Mouse (Mus musculus) gastrocnemius, adult 2 months (tissue): Measurements from ENCODE around the gene Panx1. TPM values are rescaled to one million over a fixed set of nuclear protein-coding genes. Genes with fewer than 3 reads are reported as not detected.

Experiments
- DNase-seq: peaks from one replicate; pipeline ENCODE4 v3.0.0; 2022
- H3K27ac ChIP-seq: fragments of 200-600 bp; 2 replicates; pipeline ENCODE4 v1.8.1; 2022; ENCODE audit warnings: mild to moderate bottlenecking
- H3K4me3 ChIP-seq: fragments of 200-600 bp; 2 replicates; pipeline ENCODE4 v1.8.1; 2022; ENCODE audit warnings: mild to moderate bottlenecking, moderate library complexity
- CTCF ChIP-seq: fragments of 200-600 bp; IDR thresholded peaks from 2 replicates; pipeline ENCODE4 v1.8.1; 2022; ENCODE audit warnings: antibody characterized with exemption, mild to moderate bottlenecking, moderate library complexity
- intact Hi-C: fragments of 180-260 bp; cut with DNase I; formaldehyde crosslinking; loops from one replicate; pipeline ENCODE4 v1.15.1; 2025
- long read RNA-seq, 2 experiments: library from polyadenylated mRNA; stranded (forward); transcript quantifications; one replicate each; pipeline ENCODE4 v2.0.0; 2021
- total RNA-seq, 2 experiments: library from RNA; stranded (reverse); gene quantifications; 2 replicates each; pipeline ENCODE4 v1.2.3; 2021

The Panx1 gene
- 10 to 100 TPM; 21.2 to 31.0 TPM for total RNA-seq
- long read RNA-seq, experiment 1, full-length matches to known transcripts = 32 of 35 reads
- long read RNA-seq, experiment 1, partial matches to known transcripts = 1 of 35 reads
- long read RNA-seq, experiment 1, other reads (novel, unspliced or antisense) = 2 of 35 reads
- long read RNA-seq, experiment 2, full-length matches to known transcripts = 12 of 16 reads
- long read RNA-seq, experiment 2, partial matches to known transcripts = 1 of 16 reads
- long read RNA-seq, experiment 2, other reads (novel, unspliced or antisense) = 3 of 16 reads

DNA sequence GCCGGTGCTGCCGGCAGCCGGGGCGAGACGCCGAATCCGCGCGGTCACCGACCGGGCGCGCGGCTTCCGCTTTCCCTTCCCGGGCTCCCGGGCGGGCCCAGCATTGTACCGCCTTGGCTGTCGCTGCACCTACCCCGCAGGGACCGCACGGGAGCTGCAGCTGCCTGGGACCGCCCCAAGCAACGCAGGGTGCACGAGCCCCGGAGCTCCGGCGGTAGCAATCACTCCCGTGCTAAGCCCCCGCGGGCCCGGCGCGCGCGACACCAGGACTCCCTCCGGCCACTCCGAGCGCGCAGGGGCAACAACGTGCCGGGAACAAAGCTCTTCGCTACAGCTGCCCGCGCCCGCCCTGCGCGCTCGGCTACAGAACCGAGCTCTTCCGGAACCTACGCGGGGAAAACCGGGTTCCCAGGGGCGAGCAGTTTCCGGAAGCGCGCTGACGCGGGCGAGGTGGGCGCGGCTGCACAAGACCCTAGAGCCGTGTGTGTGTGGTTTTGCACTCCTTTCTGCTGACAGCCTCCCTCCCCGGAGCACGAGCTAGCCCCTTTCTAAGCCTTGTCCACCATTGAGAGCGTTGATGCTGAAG is at the start of gene Panx1:
Gene Panx1, minus strand, starts transcription at position 395 of the 586 bp plus-strand sequence.
- no peak for TF ChIP-seq CTCF
- peak; percentile 79 for DNase-seq
- H3K27ac ChIP-seq = peak within 1 kb of the TSS; percentile 92
- peak within 1 kb of the TSS; percentile 95 for H3K4me3 ChIP-seq
- intact Hi-C loops = no loop called here

DNA sequence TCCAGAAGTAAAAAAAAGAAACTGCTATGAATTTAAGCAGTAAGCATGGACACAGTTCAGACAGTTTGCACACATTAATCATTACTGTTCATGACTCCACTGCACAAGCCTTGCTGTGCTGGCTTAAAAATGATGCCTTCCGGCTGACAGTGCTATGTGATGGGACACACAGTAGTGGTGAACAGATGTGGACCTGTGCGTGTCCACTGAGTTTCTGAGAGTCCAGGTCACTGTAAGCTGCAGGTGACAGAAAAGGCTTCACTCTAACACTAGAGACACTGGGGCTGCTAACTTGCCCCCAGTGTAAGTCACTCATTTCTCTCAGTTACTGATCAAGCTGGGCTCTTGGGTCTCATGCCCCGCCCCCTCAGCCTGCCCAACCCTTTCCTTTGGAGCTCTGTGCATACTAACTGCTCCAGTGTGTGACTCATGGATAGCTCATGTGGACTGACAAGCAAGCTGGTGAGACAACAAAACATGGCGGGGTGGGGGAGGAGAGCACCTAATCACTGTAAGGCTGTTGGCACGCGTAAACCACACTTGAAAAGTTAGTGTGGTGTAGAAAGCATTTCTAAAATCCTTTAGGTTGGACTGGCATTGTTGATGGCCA is 23.5 kb upstream of the Panx1 start:
- intact Hi-C loops = no loop called here
- DNase-seq = no peak
- Histone ChIP-seq H3K4me3 (no peak overlapping the region), H3K27ac (no peak overlapping the region)
- no peak for TF ChIP-seq CTCF

DNA sequence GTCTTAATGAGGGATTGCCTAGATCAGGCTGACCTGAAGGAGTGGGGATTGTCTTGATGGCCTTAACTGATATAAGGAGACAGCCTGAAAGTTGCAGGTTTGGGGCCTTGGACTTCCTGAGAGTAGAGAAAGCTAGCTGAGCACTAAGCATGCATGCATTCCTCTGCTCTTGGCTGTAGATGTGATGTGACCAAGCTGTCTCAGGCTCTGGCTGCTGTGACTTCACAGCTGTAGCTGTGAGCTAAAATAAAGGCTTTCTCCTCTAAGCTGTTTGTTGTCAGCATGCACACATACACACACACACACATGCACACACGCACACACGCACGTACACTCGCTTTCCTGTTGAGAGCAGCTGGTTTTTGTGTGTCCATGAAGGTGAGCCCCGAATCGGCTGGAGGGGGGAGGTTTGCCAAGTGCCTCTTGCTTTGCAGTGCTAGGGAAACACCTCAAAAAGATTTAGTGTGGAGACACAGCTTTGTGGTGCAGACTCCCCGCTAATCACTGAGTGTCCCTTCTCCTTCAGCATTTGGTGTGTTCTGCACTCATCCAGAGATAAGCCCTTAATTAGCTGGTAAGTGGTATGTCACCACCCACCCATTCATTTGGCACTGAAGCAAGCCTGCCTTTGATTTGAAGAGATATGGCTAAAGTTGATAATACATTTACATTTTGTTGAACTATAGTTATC is 22.9 kb upstream of the Panx1 start:
- intact Hi-C loops = no loop called here
- no peak overlapping the region for H3K4me3 ChIP-seq
- TF ChIP-seq CTCF = no peak
- H3K27ac ChIP-seq = no peak overlapping the region
- no peak for DNase-seq

DNA sequence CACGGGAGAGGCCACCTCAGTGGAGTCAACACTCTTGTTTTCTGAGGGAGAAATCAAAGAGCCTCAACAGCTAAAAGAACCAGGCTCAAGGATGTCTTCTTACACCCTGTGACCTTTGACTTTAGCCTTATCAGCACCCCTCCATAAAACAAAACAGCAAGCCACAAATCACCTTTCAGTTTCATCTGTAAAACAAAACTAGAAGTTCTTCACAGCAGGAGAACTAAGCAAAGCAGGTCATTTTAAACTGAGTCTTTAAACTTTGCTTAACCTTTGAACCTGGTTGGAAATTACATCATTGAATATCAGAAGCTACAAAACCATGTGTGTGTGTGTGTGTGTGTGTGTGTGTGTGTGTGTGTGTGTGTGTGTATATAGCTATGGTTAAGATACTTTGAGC is 18.9 kb upstream of the Panx1 start:
- intact Hi-C loops = no loop called here
- no peak for DNase-seq
- no peak for TF ChIP-seq CTCF
- H3K4me3 ChIP-seq = no peak overlapping the region
- H3K27ac ChIP-seq = no peak overlapping the region

DNA sequence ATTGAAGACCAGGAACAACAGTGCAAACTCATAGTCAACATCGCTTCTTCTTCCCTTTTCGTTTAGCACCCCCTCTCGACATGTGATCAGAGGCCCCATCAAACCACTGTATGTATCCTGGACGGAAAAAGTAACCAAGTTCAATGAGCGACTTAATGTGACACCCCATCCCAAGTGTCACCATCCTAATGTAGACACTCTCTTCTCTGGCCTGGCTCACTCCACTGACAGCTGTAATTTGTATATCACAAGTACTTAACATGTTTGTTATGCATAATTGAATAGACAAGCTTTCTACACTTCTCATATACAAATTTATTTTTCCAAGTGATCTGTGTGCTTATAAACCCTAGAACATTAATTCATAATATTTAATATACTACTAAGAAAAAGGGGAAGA is 15.6 kb upstream of the Panx1 start:
- intact Hi-C loops = no loop called here
- Histone ChIP-seq H3K4me3 (no peak overlapping the region), H3K27ac (no peak overlapping the region)
- TF ChIP-seq CTCF = no peak
- no peak for DNase-seq

DNA sequence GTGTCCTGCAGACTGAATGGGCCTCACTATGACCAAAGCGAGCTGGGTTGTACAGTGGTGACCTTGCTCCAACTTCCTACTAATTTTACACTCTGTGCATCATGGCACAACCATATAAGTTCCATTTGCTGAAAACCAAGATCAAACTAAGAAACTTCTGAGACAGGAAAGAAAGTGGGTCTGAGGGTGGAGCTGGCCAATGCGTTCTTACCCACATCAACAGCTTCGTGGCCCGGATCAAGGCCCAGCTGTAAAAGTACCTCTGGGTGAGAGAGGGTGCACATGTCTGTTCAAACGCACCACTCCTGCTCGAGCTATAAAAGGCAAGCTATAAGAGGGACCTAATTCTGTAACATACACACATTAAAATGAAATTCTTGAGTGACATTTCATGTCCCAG is 14.7 kb upstream of the Panx1 start:
- no peak for TF ChIP-seq CTCF
- DNase-seq = no peak
- intact Hi-C loops = no loop called here
- H3K4me3 ChIP-seq = no peak overlapping the region
- H3K27ac ChIP-seq = no peak overlapping the region

DNA sequence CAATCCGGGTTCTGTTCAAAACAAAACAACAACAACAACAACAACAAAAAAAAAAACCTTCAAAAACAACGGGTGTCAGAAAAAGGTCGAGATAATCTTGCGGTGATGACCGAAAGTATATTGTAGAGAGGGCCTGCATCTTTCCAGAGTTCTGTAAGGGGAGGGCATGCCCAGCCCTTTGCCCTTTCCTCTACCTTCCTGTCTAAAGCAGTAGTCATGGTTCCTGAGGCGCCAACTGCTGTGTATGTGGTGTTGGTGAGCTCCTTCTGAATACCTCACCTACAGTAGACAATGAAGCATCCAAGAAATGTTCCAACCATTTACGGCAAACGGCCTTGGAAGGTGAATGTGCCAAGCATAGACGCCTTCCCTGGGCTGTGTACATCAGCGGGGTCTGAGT is 462 bp upstream of the Panx1 start:
- DNase-seq = no peak
- intact Hi-C loops = no loop called here
- Histone ChIP-seq H3K4me3 (peak overlapping the region; percentile 95), H3K27ac (peak overlapping the region; percentile 92)
- TF ChIP-seq CTCF = no peak

DNA sequence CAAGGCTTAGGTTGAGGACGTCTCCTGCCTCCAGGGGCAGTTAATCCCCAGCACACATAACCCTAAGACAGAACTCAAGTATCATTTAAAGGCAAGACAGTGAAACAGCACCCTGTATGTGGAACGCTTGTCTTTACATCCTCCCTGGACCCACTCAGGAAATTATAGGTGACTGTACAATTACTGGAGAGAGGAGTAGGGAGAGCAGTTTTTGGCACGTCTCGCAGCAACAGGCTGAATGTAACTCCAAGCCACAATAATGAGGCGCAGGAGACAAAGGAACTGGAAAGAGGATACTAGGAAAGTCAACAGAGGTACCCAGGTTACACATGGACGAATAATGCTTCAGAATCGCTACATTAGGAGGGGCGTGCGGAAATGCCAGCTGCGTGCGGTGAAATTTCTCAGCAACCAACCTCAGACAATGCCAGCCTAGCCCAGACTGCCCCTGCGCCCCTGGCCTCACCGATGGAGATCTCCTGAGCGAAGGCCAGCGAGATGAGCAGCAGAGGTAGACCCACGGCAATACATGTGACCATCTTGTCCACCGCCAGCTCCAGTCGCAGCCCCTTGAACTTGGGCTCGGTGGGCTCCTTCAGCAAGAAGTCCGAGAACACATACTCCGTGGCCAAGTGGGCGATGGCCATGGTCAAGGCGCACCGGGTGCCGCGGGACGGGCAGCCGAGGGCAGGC is 741 bp downstream of the Panx1 start:
- H3K27ac ChIP-seq = peak overlapping the region; percentile 92
- no peak for TF ChIP-seq CTCF
- intact Hi-C loops = no loop called here
- no peak for DNase-seq
- H3K4me3 ChIP-seq = peak overlapping the region; percentile 95

DNA sequence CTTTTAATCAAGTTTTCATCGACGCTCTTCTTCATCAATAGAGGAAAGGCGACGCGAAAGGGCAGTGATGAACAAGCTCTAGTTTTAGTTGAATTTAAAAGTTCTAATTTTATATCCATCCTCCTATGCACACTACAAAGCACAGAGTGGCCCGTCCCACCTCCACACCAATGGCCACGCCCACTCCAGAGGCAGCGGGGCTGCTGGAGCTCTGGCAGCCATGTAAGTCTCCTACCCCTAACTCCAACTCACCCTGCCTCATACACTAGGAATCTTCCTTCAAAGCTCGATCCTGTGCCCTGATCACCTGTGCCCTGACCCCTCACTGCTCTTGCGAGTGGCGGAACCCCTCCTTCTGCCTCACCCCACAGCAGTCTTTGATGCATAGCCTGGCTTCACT is 3.7 kb downstream of the Panx1 start:
- no peak for TF ChIP-seq CTCF
- intact Hi-C loops = no loop called here
- no peak for DNase-seq
- Histone ChIP-seq H3K27ac (peak overlapping the region; percentile 87), H3K4me3 (no peak overlapping the region)

DNA sequence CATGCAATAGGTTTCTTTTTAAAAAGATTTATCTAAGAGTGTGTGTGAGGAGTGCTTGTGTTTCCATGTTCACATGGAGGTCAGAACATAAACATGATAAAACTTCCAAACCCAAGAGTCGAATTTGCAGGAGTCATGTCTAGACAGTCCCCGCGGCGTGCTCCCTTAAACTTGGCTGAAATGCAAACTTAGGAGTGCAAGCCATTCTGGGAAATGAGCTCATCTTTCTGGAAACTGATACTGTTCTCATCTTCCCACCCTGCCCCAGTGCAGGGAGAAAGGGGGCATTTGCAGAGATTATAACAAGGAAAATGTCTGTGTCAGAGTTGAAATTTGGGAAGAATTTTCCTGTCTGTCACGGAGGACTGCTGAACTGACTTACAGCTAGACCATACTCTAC is 5.4 kb downstream of the Panx1 start:
- peak; percentile 48 for DNase-seq
- no peak for TF ChIP-seq CTCF
- peak overlapping the region; percentile 21 for H3K4me3 ChIP-seq
- H3K27ac ChIP-seq = peak overlapping the region; percentile 87
- intact Hi-C loops = no loop called here

DNA sequence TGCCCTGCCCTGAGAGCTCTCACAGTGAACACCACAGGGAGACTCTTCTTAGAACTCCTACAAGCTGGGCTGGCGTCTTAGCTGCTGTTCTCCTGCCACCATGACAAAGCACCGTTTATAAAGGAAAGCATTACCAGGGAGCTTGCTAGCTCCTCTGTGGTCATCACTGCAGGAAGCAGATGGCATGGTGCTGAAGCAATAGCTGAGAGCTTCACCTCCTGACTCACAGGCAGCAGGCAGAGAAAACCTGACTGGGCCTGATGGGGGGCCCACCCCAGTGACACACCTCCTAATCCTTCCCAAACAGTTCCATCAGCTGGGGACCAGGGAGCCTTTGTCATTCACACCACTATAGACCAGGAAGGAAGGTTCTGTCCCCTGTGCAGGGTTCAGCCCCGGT is 7.6 kb downstream of the Panx1 start:
- TF ChIP-seq CTCF = no peak
- DNase-seq = no peak
- no peak overlapping the region for H3K4me3 ChIP-seq
- peak overlapping the region; percentile 66 for H3K27ac ChIP-seq
- intact Hi-C loops = no loop called here

DNA sequence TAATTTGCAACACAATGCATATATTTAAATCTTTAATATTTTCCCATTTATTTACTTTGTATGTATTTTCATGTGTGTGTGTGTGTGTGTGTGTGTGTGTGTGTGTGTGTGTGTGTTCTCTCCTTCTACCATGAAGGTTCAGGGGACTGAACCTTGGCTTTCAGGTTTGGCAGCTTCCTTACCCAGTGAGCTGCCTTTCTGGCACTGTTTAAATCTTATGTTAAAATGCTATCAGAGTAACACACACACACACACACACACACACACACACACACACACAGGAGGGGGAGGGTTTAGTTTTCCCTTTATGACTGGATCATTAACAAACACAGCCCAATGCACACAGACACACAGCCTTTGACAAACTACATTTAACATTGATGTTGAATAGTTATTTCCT is 8.0 kb downstream of the Panx1 start:
- H3K4me3 ChIP-seq = no peak overlapping the region
- DNase-seq = no peak
- peak overlapping the region; percentile 66 for H3K27ac ChIP-seq
- intact Hi-C loops = no loop called here
- TF ChIP-seq CTCF = no peak

DNA sequence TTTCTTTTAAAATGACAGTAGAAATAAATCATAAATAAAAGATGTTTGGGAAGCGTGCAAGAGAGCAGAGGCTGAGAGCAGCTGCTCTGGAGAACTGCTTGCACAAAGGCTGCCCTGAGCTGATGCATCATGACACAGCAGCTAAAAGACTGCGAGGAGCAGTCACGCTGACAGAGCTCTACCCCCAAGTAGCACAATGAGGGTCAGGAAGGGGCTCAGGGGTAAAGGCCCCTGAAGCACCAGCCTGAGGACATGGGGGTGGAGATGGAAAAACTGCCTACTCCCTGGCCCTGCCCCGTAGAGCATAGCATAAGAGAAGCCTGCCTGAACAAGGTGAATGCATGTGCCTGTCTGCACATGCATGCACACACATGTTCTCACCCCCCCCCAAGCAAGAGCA is 8.5 kb downstream of the Panx1 start:
- intact Hi-C loops = no loop called here
- peak overlapping the region; percentile 68 for H3K27ac ChIP-seq
- DNase-seq = no peak
- no peak for TF ChIP-seq CTCF
- no peak overlapping the region for H3K4me3 ChIP-seq
